Mouse (Mus musculus) neural tube, embryonic 10.5 days (tissue): ENCODE measurements around the gene Ccdc40.

Source experiments
- DNase-seq: peaks from one replicate; pipeline ENCODE4 v3.0.0-alpha.2; 2017; ENCODE audit warnings: low spot score; ENCODE audit errors: extremely low spot score

Gene Ccdc40

GRCm38 (mm10) chr11:119208870-119209370, 19.5 kb upstream of the Ccdc40 start:
- DNase-seq = no peak

DNA sequence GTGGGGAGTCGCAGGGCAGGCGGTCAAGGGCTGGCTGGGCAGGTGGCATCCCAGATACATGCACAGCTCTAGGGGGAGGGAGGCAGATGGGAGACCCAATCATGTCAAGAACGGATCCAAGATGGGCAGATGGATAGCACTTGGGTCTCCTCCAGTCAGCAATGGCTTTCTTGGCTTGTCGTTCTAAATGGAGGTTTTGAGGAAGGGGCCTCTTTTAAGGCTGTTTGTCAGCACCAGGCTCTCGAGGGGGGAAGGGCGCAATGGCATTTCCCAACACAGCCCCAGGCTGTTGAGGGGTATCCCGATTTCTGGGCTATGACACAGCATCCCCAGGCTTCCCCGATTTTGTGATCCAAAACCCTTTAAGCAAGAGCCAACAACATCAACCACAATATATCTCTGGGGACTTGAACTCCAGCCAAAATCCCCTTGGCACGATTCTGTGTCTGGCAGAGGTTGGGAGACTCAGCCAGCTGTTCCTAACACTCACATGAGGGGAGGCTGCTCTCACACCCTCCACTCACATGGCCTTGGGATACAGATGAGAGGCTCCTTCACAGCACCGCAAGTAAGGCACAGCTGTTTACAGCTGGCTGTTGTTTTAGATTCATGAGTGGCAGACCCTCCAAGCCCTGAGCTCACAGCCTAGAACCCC, 18.9 kb upstream of the Ccdc40 start:
- DNase-seq = no peak

DNA sequence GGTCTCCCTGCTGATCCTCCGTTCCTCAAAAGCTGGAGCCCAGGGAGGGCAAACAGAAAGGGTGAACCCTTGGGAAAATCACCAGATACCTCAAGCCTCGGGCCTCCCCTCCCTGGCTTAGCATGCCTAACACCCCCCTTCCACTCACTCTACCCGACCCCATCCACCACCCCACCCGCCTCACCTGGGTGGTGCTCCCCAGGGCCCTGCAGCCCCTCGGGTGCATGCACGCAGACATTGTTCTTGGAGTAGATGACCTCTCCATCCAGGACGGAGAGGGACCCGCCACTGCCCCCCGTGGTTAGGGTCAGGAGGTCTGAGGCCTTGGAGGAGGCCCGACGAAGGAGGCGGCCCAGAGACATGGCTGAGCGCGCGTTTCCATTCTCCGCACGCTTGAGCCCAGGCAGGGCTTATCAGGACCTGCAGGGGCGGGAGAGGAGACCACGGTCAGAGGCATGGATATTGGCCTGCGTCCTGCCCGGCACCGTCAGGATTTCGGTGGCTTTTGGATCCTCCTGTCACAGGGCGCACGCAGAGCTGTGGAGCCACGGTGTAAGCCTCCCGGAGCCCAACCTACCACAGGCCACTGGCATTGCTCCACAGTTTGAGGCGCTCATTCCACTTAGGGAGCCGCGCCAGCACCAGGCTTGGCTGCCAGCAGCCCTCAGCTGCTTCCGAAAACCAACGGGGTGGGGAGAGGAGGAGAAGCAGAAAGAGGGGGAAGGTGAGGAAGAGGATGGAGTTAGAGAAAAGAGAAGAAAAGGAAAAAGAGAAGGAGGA, 17.9 kb upstream of the Ccdc40 start:
- DNase-seq = no peak

DNA sequence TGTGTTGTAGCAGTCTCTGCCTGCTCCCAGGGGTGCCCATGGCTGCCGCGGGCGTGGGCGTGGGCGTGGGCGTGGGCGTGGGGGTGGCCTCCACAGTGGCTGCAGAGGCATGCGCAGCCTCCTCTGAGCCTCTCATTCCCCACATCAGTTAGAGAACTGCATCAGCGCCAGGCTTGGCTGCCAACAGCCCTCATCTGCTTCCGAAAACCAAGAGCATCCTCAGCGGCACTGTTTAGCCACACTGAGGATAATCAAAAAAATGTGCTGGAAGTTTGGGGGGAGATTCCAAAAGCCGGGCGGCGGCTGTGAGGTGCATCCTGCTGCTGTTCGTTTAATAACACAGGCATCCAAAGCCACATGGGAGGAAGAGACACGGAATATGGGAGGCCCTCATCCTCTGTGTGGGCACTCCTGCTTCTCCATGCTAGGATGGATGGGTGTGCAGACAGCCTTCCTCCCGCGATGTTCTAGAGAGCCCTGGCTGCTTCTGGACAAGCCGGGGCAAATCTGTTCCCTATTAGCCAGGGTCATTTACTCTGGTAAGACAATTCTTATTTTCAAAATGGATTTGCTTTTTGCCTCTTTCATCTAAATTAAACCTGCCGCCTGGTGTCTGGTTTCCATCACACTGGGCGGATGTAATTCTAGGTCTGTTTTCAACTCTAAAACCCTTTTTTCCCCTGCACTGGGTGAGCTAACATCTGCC, 16.6 kb upstream of the Ccdc40 start:
- no peak for DNase-seq

- DNase-seq = no peak
Observed at GRCm38 (mm10) chr11:119213166-119213885, 15.0 kb upstream of the Ccdc40 start.

GRCm38 (mm10) chr11:119215038-119215904, 13.1 kb upstream of the Ccdc40 start:
- peak; percentile 55 for DNase-seq

GRCm38 (mm10) chr11:119215905-119216507, 12.4 kb upstream of the Ccdc40 start:
- DNase-seq = peak; percentile 46

- DNase-seq = no peak
Observed at GRCm38 (mm10) chr11:119217861-119218260, 10.5 kb upstream of the Ccdc40 start.

DNA sequence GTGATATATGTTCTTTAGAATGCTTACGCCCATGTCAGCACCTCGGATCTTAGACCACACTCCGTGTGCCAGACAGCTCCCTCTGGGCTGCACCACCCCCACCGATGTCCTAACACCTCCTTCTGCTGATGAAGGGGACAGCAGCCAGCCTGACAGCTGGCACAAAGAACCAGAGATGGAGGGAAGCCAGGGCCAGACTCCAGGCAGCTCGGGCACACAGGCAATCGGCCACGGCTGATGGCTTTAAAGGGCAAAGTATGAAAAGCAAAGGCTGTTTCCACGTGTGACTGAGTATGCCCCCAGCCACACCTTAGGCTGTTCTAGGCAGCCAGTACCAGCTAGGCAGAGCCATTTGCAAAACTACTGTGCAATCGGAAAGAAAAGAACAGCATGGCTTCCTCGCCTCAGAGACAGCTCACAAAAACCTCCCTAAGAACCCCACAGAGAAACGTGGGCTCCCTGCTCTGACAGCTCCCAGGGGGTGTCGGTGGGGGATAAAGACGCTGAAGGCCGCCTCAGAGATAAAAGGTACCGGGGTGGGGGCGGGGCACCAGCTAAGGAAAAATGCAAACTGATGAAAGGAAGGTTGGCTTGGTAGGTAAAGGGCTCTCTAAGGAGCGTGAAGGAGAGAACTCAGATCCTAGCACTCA, 8.4 kb upstream of the Ccdc40 start:
- DNase-seq = no peak

- no peak for DNase-seq
Observed at GRCm38 (mm10) chr11:119221812-119222510, 6.4 kb upstream of the Ccdc40 start.

GRCm38 (mm10) chr11:119223124-119223890, 5.1 kb upstream of the Ccdc40 start:
- no peak for DNase-seq

DNA sequence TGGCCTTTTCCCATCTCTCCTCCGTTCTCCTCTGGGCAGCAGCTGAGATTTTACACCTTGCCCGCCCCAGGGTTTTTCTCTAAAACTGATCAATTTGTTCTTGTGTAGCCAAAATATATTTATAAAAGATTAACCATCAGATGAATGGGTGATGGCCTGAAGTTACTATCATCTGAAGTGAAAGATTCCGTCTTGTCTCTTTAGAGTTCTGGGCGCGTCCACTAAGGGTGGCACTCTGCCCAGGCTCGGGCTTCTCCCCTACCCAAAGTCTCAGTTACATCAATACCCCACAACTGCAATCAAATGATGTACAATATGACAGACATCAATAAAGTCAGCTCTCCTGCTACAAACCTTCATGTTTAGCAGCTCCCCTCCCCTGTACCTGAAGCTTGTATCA, 3.4 kb upstream of the Ccdc40 start:
- DNase-seq = no peak

- no peak for DNase-seq
Observed at GRCm38 (mm10) chr11:119225634-119226033, 2.7 kb upstream of the Ccdc40 start.

GRCm38 (mm10) chr11:119227591-119227990, 781 bp upstream of the Ccdc40 start:
- no peak for DNase-seq

- DNase-seq = peak; percentile 90
Observed at GRCm38 (mm10) chr11:119228846-119229626, 664 bp downstream of the Ccdc40 start.

- DNase-seq = no peak
Observed at GRCm38 (mm10) chr11:119234770-119235169, 6.4 kb downstream of the Ccdc40 start.

DNA sequence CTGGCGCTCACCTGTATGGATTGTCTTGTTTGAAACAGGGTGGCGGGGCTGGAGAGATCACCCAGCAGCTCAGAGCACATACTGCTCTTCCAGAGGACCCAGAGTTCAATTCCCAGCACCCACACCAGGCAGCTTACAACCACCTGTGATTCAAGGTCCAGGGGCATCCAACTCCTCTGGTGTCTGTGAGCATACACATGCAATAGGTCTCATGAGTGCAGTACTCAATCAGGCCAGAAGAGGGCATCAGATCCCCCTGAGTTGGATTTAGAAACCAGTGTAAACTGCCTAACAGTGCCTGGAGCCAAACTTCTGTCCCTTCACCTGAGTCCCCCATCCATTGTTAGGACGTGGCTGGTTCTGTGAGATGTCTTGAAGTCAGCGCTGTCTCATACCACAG, 7.2 kb downstream of the Ccdc40 start:
- peak; percentile 74 for DNase-seq
